Mouse (Mus musculus) limb, embryonic 12.5 days (tissue): ENCODE data around the gene Itk. TPM values are rescaled to one million over a fixed set of nuclear protein-coding genes. Genes with fewer than 3 reads are reported as not detected.
A peak's percentile ranks its signal among the peaks of the same experiment; 100 is the strongest.
"Not testable (repeated sequence)": the region's sequence is repeated elsewhere in the genome, so short reads cannot be mapped to it uniquely, and the experiment has no call there.

ENCODE experiments used
- ATAC-seq: fragments of 200-750 bp; cut with Nextera tagmentation; 2 replicates; pipeline ENCODE4 v1.8.0; 2017; ENCODE audit warnings: low read depth, moderate TSS enrichment; ENCODE audit not compliant: insufficient number of reproducible peaks, insufficient read depth, low FRiP score, low TSS enrichment
- H3K27ac ChIP-seq: fragments of 300-500 bp; sonication (generic); 2 replicates; pipeline ENCODE4 v1.5.1; 2016; ENCODE audit warnings: mild to moderate bottlenecking, moderate library complexity
- H3K27me3 ChIP-seq: fragments of 300-500 bp; sonication (generic); 2 replicates; pipeline ENCODE4 v1.6.1; 2016; ENCODE audit warnings: mild to moderate bottlenecking, moderate library complexity
- H3K36me3 ChIP-seq: fragments of 300-500 bp; sonication (generic); 2 replicates; pipeline ENCODE4 v1.6.1; 2016; ENCODE audit warnings: mild to moderate bottlenecking, moderate library complexity
- H3K4me1 ChIP-seq: fragments of 300-500 bp; sonication (generic); replicated peaks from 2 replicates; pipeline ENCODE4 v1.6.1; 2016
- H3K4me2 ChIP-seq: fragments of 300-500 bp; sonication (generic); 2 replicates; pipeline ENCODE4 v1.6.1; 2016; ENCODE audit warnings: mild to moderate bottlenecking, moderate library complexity
- H3K4me3 ChIP-seq: fragments of 300-500 bp; sonication (generic); replicated peaks from 2 replicates; pipeline ENCODE4 v1.5.1; 2016; ENCODE audit warnings: mild to moderate bottlenecking
- H3K9ac ChIP-seq: fragments of 300-500 bp; sonication (generic); replicated peaks from 2 replicates; pipeline ENCODE4 v1.6.1; 2016; ENCODE audit warnings: mild to moderate bottlenecking, moderate library complexity
- H3K9me3 ChIP-seq: fragments of 300-500 bp; sonication (generic); 2 replicates; pipeline ENCODE4 v1.6.1; 2016; ENCODE audit warnings: mild to moderate bottlenecking, moderate library complexity
- WGBS: fragments of 180-500 bp; shearing (Covaris S2); methylation state at CpG from one replicate; pipeline ENCODE4 v1.1.7; 2016; 5-methylcytosine and 5-hydroxymethylcytosine counted together
- polyA plus RNA-seq: library from polyadenylated mRNA; unstranded; fragments of >200 nt; fragmentation: Nextera tagmentation; extraction: Ambion mirVana; gene quantifications from 2 replicates; pipeline ENCODE4 v1.2.1, GENCODE M21; 2016

Gene Itk
- not detected in 2 replicates for polyA plus RNA-seq

DNA sequence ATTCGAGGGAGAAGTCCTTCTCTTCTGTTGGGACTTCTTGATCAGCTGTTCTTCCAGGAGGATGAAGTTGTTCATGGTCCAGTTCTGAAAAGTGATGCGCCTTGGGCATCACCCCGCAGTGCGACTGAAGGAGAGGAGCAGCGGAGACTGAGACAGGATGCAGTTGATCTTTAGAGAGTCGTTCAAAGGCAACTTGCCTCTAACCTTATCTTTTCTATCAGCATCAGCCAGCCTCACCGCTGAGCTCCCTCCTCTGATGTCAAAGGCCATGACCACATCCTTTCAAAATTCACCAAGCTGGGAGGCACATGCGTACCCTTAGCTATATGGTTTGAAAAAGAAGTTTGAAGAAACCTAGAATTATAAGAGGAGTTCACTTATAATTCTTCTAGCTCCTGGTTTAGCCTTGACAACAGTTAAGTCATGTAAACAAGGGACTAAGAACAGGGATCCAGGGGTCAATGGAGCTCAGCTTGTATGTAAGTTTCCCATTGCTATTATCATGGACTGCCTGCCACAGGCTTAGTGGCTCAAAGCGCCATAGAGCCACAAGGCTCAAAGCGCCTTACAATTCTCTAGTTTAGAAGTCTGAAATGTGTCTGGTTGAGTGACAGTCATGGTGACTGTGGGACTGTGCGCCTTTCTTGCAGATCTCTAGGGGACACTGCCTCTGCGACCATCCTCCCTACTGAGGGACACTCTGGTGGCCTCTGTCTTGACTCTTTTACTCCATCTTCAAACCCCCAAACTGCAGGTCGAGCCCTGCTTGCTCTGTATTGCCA lies at the start of gene Itk:
Gene Itk (minus strand): TSS at position 180 of the 782 bp plus-strand sequence.
- no peak for ATAC-seq
- Histone ChIP-seq H3K4me3 (no peak within 1 kb of the TSS), H3K4me2 (no peak within 1 kb of the TSS), H3K9me3 (no peaks in the 10 kb centered on the region), H3K36me3 (no peaks in the 10 kb centered on the region), H3K4me1 (no peaks in the 10 kb centered on the region), H3K27me3 (no peaks in the 10 kb centered on the region), H3K9ac (no peak within 1 kb of the TSS), H3K27ac (no peak within 1 kb of the TSS)
- 80% methylated on average over 13 of the region's 13 CpGs for WGBS

DNA sequence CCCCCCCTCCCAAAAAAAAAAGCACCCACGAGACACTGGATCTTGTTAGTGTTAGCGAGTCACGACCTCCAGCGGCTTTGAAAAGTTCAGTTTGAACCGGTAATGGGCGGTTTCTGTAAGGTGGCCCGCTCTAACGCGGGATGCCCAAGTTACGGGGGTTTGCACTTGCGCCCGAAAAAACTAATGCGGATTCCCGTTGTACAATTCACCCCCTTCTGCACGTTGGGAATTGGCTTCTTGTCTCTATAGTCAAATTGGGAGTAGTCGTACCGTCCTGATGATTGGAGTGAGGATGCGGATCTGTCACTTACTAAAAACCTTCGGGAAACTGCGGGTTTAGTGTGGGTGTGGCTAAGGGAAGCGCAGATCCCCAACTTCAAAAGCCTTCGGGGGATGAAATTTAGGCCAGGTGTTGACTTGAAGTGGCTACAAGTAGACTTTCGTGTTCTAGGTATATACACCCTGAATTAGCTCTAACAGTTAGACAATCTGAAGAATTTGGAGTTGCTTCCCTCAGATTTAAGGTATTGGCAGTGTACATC lies 48.2 kb upstream of the Itk start:
- H3K4me3 ChIP-seq = peak overlapping the region; percentile 93
- H3K9me3 ChIP-seq = no peaks in the 10 kb centered on the region
- peaks cover 5% of the 10 kb centered on the region; the same call in 1 of the 2 replicates for H3K4me1 ChIP-seq
- H3K9ac ChIP-seq = peak overlapping the region; percentile 92
- peaks cover 36% of the 10 kb centered on the region for H3K36me3 ChIP-seq
- peak overlapping the region; percentile 76 for H3K4me2 ChIP-seq
- under 1% methylated on average over 23 of the region's 23 CpGs for WGBS
- peak overlapping the region; percentile 95 for H3K27ac ChIP-seq
- no peaks in the 10 kb centered on the region for H3K27me3 ChIP-seq
- ATAC-seq = peak; percentile 1; the same call in 1 of the 2 replicates

GRCm38 (mm10) chr11:46436760-46437458 lies 47.6 kb upstream of the Itk start, which contains the start of gene Med7:
TSS of gene Med7 (plus strand) at chr11:46436925.
- under 1% methylated on average over 59 of the region's 59 CpGs for WGBS
- Histone ChIP-seq H3K27ac (peak within 1 kb of the TSS; percentile 95), H3K4me1 (peaks cover 5% of the 10 kb centered on the region; the same call in 1 of the 2 replicates), H3K36me3 (peaks cover 30% of the 10 kb centered on the region), H3K4me2 (peak within 1 kb of the TSS; percentile 76), H3K27me3 (no peaks in the 10 kb centered on the region), H3K9ac (peak within 1 kb of the TSS; percentile 92), H3K4me3 (peak within 1 kb of the TSS; percentile 93), H3K9me3 (no peaks in the 10 kb centered on the region)
- peak; percentile 97 for ATAC-seq

DNA sequence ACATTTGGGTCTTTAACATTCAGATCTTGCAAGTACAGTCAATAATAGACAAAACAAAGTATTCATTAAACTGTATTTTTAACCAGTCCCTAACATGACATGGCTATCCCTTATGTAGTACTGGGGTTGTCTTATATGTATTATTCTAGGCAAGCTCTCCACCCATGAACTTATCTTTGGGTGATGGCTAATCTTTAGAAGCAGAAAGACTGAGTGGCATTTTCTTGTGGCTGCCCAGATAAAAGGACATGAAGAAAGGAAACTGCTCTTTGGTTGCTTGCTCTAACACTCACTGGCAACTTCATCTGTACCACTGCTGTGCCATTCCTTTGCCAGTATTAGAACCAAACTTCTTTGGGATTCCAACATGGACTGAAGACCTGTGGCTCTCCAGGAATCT lies 46.0 kb upstream of the Itk start:
- Histone ChIP-seq H3K27me3 (no peaks in the 10 kb centered on the region), H3K4me3 (no peak overlapping the region), H3K27ac (no peak overlapping the region), H3K9me3 (no peaks in the 10 kb centered on the region), H3K4me1 (peaks cover 5% of the 10 kb centered on the region; the same call in 1 of the 2 replicates), H3K9ac (no peak overlapping the region), H3K36me3 (peaks cover 18% of the 10 kb centered on the region), H3K4me2 (no peak overlapping the region)
- no peak for ATAC-seq

GRCm38 (mm10) chr11:46431129-46431528 lies 41.8 kb upstream of the Itk start:
- ATAC-seq = peak; percentile 84
- no peaks in the 10 kb centered on the region for H3K36me3 ChIP-seq

GRCm38 (mm10) chr11:46430123-46430522 lies 40.8 kb upstream of the Itk start:
- ATAC-seq = no peak
- H3K4me2 ChIP-seq = no peak overlapping the region

More at GRCm38 (mm10) chr11:46431129-46431528, 41.8 kb upstream of the Itk start:
- 0 out of 2 replicates have a peak, but pooled peaks cover 1% of the 10 kb centered on the region for H3K4me1 ChIP-seq
- no peak overlapping the region for H3K4me2 ChIP-seq
- H3K27me3 ChIP-seq = no peaks in the 10 kb centered on the region
- H3K9me3 ChIP-seq = no peaks in the 10 kb centered on the region
- no peak overlapping the region for H3K4me3 ChIP-seq
- WGBS = 16% methylated on average over 3 of the region's 3 CpGs
- no peak overlapping the region for H3K9ac ChIP-seq
- no peak overlapping the region for H3K27ac ChIP-seq

GRCm38 (mm10) chr11:46428131-46428530 lies 38.8 kb upstream of the Itk start:
- H3K36me3 ChIP-seq, H3K4me1 ChIP-seq, H3K9ac ChIP-seq, H3K27me3 ChIP-seq, H3K27ac ChIP-seq, H3K9me3 ChIP-seq, H3K4me3 ChIP-seq, ATAC-seq, H3K4me2 ChIP-seq: not testable (repeated sequence)
- 56% methylated on average over 4 of the region's 4 CpGs for WGBS

More at GRCm38 (mm10) chr11:46430123-46430522, 40.8 kb upstream of the Itk start:
- WGBS = 93% methylated on average over 2 of the region's 2 CpGs
- no peaks in the 10 kb centered on the region for H3K9me3 ChIP-seq
- H3K27me3 ChIP-seq = no peaks in the 10 kb centered on the region
- H3K9ac ChIP-seq = no peak overlapping the region
- no peak overlapping the region for H3K4me3 ChIP-seq
- H3K36me3 ChIP-seq = no peaks in the 10 kb centered on the region
- no peaks in the 10 kb centered on the region for H3K4me1 ChIP-seq
- H3K27ac ChIP-seq = no peak overlapping the region

DNA sequence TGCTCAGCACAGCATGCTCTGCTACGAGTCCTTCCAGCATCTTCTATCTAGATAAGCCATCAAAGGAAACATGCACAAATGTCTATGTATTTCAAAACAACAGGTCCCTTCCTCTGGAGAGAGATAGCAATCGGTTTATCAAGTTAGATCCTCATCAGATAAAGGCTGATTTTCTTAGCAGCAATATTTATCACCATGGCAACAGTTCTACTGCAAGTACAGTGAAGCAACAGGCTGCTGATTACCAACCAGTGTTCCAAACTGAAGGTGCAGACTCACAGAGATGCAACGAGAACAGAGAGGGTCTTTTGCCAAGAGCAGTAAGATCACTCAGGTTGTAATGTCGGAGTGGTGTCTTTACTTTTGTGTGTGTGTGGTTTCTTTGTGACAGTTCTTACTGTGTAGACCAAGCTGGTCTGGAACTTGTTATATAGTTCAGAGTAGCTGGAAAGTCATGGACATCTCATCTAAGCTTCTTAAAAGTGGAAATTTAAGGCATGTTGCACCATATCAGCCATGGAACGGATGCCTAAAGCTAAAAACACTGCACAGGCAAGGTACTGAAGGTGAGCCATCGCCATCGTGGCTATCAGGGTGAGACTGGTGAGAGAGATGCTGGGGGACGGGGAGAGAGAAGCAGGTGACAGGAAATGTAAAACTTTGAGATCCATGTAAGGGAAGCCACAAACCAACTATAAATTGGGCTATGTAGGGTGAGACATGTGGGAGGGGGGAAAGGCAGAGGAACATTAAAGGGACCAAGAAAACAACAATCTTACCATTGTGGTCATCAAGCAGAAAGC lies 32.0 kb upstream of the Itk start:
- Histone ChIP-seq H3K4me2 (no peak overlapping the region), H3K4me1 (peaks cover 11% of the 10 kb centered on the region), H3K9ac (no peak overlapping the region), H3K27ac (no peak overlapping the region), H3K9me3 (no peaks in the 10 kb centered on the region), H3K36me3 (no peaks in the 10 kb centered on the region), H3K4me3 (no peak overlapping the region), H3K27me3 (no peaks in the 10 kb centered on the region)
- 83% methylated on average over 8 of the region's 8 CpGs for WGBS
- ATAC-seq = no peak

DNA sequence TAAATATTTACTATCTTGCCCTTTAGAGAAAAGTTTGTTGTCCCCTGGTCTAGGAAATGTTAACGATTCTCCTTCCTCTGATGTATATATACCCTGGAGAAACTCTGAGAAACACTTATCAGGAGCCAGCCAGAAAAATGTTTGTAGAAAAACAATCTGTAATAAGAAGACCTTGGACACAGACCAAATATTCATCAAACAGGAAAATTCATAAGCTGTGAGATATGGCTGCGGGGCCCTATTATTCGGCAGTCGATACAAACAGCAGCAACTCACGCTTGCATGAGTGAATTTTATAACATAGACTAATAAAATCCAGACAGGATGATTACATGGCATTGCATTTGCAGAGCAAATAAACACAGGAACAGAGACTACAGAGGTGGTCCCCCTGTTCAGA lies 29.5 kb upstream of the Itk start:
- Histone ChIP-seq H3K36me3 (no peaks in the 10 kb centered on the region), H3K4me2 (no peak overlapping the region), H3K27me3 (no peaks in the 10 kb centered on the region), H3K4me1 (peaks cover 11% of the 10 kb centered on the region), H3K27ac (peak overlapping the region; percentile 80), H3K9me3 (no peaks in the 10 kb centered on the region), H3K4me3 (no peak overlapping the region), H3K9ac (no peak overlapping the region)
- peak; percentile 10; the same call in 1 of the 2 replicates for ATAC-seq
- 43% methylated on average over 5 of the region's 5 CpGs for WGBS

GRCm38 (mm10) chr11:46418438-46418837 lies 29.1 kb upstream of the Itk start:
- Histone ChIP-seq H3K4me1 (peaks cover 11% of the 10 kb centered on the region), H3K36me3 (no peaks in the 10 kb centered on the region), H3K9me3 (no peaks in the 10 kb centered on the region), H3K9ac (no peak overlapping the region), H3K27me3 (no peaks in the 10 kb centered on the region), H3K4me2 (no peak overlapping the region), H3K4me3 (no peak overlapping the region), H3K27ac (peak overlapping the region; percentile 80)
- WGBS = 18% methylated on average over 1 of the region's 1 CpGs
- ATAC-seq = peak; percentile 78; the same call in 1 of the 2 replicates
